Comparison of ENCODE assay signal across 21 mouse cellular contexts in the genomic region with DNA sequence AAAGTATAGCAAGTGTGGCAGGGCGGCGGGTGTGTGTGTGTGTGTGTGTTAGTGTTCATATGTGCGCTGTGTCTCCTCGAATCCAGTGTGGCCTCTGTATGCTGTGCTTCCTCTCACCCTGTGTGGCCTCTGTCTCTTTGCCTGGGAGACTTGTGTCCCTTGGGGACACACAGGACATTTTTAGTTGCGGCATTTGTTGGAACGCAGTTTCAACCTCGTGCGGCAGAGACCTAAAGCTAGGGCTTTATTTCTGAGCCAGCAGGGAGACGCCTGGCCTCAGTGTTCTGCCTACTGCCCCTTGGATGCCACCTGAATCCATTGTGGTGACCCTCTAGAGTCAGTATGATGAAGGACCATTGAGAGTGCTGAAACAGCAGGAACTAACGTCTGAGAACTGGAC. TPM values are rescaled to one million over a fixed set of nuclear protein-coding genes. Genes with fewer than 3 reads are reported as not detected.
"Had no signal": no experiment of that assay in that cellular context is flagged by ENCODE, and none has a peak within 500 bp of the region (broad histone marks: within the 10 kb centered on the region; RNA-seq: fewer than 3 reads in every experiment).

No protein-coding gene starts in this region.

- ATAC-seq: liver, postnatal 0 days; lung, postnatal 0 days; midbrain, embryonic 16.5 days had no signal

- DNase-seq: liver, postnatal 0 days; lung, adult 2 months; lung, postnatal 14 days; midbrain, embryonic 14.5 days; right cerebral cortex, postnatal 14 days; thymus, adult 2 months; thymus, postnatal 25 days; thymus, postnatal 4 days had no signal

- H3K4me1 ChIP-seq: liver, embryonic 15.5 days; lung, embryonic 15.5 days; midbrain, embryonic 12.5 days; neural tube, embryonic 12.5 days; stomach, embryonic 15.5 days had no signal

- H3K27ac ChIP-seq: liver, embryonic 15.5 days; lung, embryonic 15.5 days; midbrain, embryonic 12.5 days; neural tube, embryonic 12.5 days; stomach, embryonic 15.5 days; stomach, postnatal 0 days had no signal

- H3K9ac ChIP-seq: liver, embryonic 15.5 days; liver, postnatal 0 days; lung, embryonic 15.5 days; midbrain, embryonic 12.5 days; neural tube, embryonic 12.5 days; stomach, embryonic 15.5 days had no signal

- H3K4me3 ChIP-seq: liver, embryonic 15.5 days; lung, embryonic 15.5 days; megakaryocyte, embryonic 14.5 days; midbrain, embryonic 12.5 days; neural tube, embryonic 12.5 days; stomach, embryonic 15.5 days had no signal

- H3K27me3 ChIP-seq: liver, embryonic 15.5 days; stomach, embryonic 15.5 days had no signal

- H3K9me3 ChIP-seq: liver, embryonic 15.5 days; lung, embryonic 15.5 days; midbrain, embryonic 12.5 days; neural tube, embryonic 12.5 days; stomach, embryonic 15.5 days had no signal

- H3K36me3 ChIP-seq: liver, embryonic 15.5 days; lung, embryonic 15.5 days; midbrain, embryonic 12.5 days; neural tube, embryonic 12.5 days; stomach, embryonic 15.5 days had no signal

- H3K4me2 ChIP-seq: liver, embryonic 15.5 days; lung, embryonic 15.5 days; midbrain, embryonic 12.5 days; neural tube, embryonic 12.5 days; stomach, embryonic 15.5 days had no signal

RNA-seq across cellular contexts. Expression of a gene that starts 9.0 kb away (rescaled TPM):
- total RNA-seq: megakaryocyte progenitor cell, adult 5-6 weeks; monocyte, adult 5-6 weeks; neutrophil, adult 5-6 weeks had no signal
- polyA plus RNA-seq: liver, embryonic 15.5 days; lung, embryonic 15.5 days; lung, postnatal 0 days; midbrain, embryonic 12.5 days; midbrain, embryonic 14.5 days; midbrain, embryonic 16.5 days; neural tube, embryonic 12.5 days; neural tube, embryonic 14.5 days had no signal
